Mouse (Mus musculus): ENCODE measurements around the gene Srsf12. TPM values are rescaled to one million over a fixed set of nuclear protein-coding genes. Genes with fewer than 3 reads are reported as not detected.

The Srsf12 gene
- polyA plus RNA-seq (2014; fragmentation: Nextera tagmentation; extraction: Ambion mirVana), result 3.4 and 3.6 TPM in 2 replicates

DNA sequence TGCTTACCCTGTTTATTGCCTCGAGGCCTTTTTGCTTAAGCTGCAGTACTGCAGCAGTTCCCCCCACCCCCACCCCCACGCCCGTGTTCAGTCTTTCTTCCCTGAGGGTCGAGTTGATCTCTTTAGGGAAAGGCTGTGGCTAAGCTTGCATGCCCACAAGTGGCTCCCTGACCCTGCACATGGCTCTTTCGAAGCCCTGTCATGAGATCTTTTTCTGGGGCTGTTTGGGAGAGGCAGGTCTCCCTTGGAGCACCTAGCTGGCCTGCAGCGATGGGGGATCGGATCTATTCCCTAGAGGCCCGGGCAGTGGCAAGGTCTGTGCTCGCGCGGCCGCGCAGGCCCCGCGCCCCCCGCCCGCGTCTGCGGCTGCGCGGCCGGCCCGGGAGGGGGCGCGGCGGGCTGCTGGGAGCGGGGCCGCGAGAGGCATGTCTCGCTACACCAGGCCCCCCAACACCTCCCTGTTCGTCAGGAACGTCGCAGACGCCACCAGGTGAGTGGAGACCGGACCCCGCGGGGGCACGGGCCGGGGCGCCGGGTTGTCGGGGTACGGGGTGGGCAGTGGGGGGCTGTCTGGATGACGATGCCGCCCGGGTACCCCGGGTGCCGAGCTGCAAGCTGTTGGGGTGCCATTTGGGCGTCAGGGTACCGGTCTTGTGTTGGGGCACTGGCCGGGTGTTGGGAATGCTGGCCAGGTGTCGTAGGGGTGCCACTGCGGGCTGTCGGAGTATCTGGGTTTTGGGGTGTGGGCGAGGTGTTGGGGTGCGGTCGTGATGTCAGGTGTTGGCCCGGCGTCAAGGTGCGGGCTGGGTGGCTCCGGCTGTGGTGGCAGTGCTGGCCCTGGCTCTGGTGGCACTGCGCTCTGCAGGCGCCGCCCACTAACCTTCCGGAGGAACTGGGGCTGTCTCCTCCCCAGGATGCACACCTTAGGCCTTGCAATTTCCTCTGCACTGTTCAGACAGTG lies at the start of gene Srsf12:
Srsf12 (plus strand) TSS at position 111 of the 961 bp plus-strand sequence.
- H3K36me3 ChIP-seq (ENCODE audit: insufficient read depth), result no peaks in the 10 kb centered on the region
- peak; percentile 83 for ATAC-seq (ENCODE audit: insufficient read depth)
- no peaks in the 10 kb centered on the region for H3K9me3 ChIP-seq (ENCODE audit: low read depth, low read length)
- DNase-seq, result peak; percentile 59
- H3K4me2 ChIP-seq, result peak within 1 kb of the TSS; percentile 99
- WGBS, result 2% methylated on average over 62 of the region's 65 CpGs
- H3K4me1 ChIP-seq (ENCODE audit: insufficient read depth), result no peaks in the 10 kb centered on the region
- no peak within 1 kb of the TSS for H3K27ac ChIP-seq (ENCODE audit: low read depth)
- H3K9ac ChIP-seq, result peak within 1 kb of the TSS; percentile 71
- peak within 1 kb of the TSS; percentile 64 for H3K4me3 ChIP-seq (ENCODE audit: low read depth, low read length)
- H3K27me3 ChIP-seq (ENCODE audit: insufficient read depth, low read length), result no peaks in the 10 kb centered on the region
- peak; percentile 16; the same call in 1 of the 2 replicates for TF ChIP-seq CTCF (IDR thresholded peaks at IDR 0.05; ENCODE audit: low read depth)

- Histone ChIP-seq H3K9me3 (ENCODE audit: low read depth, low read length) (no peaks in the 10 kb centered on the region), H3K4me1 (ENCODE audit: insufficient read depth) (no peaks in the 10 kb centered on the region), H3K27ac (ENCODE audit: low read depth) (no peak overlapping the region), H3K4me2 (no peak overlapping the region), H3K27me3 (ENCODE audit: insufficient read depth, low read length) (no peaks in the 10 kb centered on the region), H3K9ac (no peak overlapping the region), H3K4me3 (ENCODE audit: low read depth, low read length) (no peak overlapping the region), H3K36me3 (ENCODE audit: insufficient read depth) (no peaks in the 10 kb centered on the region)
- WGBS, result 71% methylated on average over 5 of the region's 5 CpGs
- DNase-seq (no peak), ATAC-seq (ENCODE audit: insufficient read depth) (no peak)
- no peak for TF ChIP-seq CTCF (IDR thresholded peaks at IDR 0.05; ENCODE audit: low read depth)
These were observed 25.3 kb upstream of the Srsf12 start for GRCm38 (mm10) chr4:33183477-33183876.

- no peaks in the 10 kb centered on the region for H3K27me3 ChIP-seq (ENCODE audit: insufficient read depth, low read length)
- peak overlapping the region; percentile 60 for H3K4me3 ChIP-seq (ENCODE audit: low read depth, low read length)
- no peaks in the 10 kb centered on the region for H3K4me1 ChIP-seq (ENCODE audit: insufficient read depth)
- H3K27ac ChIP-seq (ENCODE audit: low read depth), result no peak overlapping the region
- no peak overlapping the region for H3K9ac ChIP-seq
- H3K9me3 ChIP-seq (ENCODE audit: low read depth, low read length), result no peaks in the 10 kb centered on the region
- H3K36me3 ChIP-seq (ENCODE audit: insufficient read depth), result no peaks in the 10 kb centered on the region
- peak; percentile 83 for DNase-seq
- TF ChIP-seq CTCF (IDR thresholded peaks at IDR 0.05; ENCODE audit: low read depth), result peak; percentile 56
- H3K4me2 ChIP-seq, result peak overlapping the region; percentile 90
- no peak; the same call in 1 of the 2 replicates for ATAC-seq (ENCODE audit: insufficient read depth)
- 9% methylated on average over 9 of the region's 9 CpGs for WGBS
These were observed 20.6 kb upstream of the Srsf12 start for GRCm38 (mm10) chr4:33188164-33188563.

GRCm38 (mm10) chr4:33188781-33189734 lies 19.7 kb upstream of the Srsf12 start:
- Histone ChIP-seq H3K36me3 (ENCODE audit: insufficient read depth) (no peaks in the 10 kb centered on the region), H3K4me1 (ENCODE audit: insufficient read depth) (no peaks in the 10 kb centered on the region), H3K27ac (ENCODE audit: low read depth) (peak overlapping the region; percentile 84), H3K27me3 (ENCODE audit: insufficient read depth, low read length) (no peaks in the 10 kb centered on the region), H3K4me3 (ENCODE audit: low read depth, low read length) (peak overlapping the region; percentile 60), H3K9ac (peak overlapping the region; percentile 65), H3K9me3 (ENCODE audit: low read depth, low read length) (no peaks in the 10 kb centered on the region), H3K4me2 (peak overlapping the region; percentile 90)
- DNase-seq (peak; percentile 89), ATAC-seq (ENCODE audit: insufficient read depth) (peak; percentile 94)
- 0 out of 2 replicates have a peak, but pooled peaks have one; percentile 19 for TF ChIP-seq CTCF (IDR thresholded peaks at IDR 0.05; ENCODE audit: low read depth)
- under 1% methylated on average over 121 of the region's 123 CpGs for whole genome bisulfite sequencing

GRCm38 (mm10) chr4:33189735-33190036 lies 19.1 kb upstream of the Srsf12 start, which contains the start of gene Pm20d2:
Pm20d2 (minus strand) TSS chr4:33189737.
- ATAC-seq (ENCODE audit: insufficient read depth) (no peak), DNase-seq (no peak)
- TF ChIP-seq CTCF (IDR thresholded peaks at IDR 0.05; ENCODE audit: low read depth), result no peak
- H3K4me2 ChIP-seq, result peak within 1 kb of the TSS; percentile 90
- WGBS, result 13% methylated on average over 6 of the region's 6 CpGs
- H3K9ac ChIP-seq, result peak within 1 kb of the TSS; percentile 65
- H3K9me3 ChIP-seq (ENCODE audit: low read depth, low read length), result no peaks in the 10 kb centered on the region
- peak within 1 kb of the TSS; percentile 84 for H3K27ac ChIP-seq (ENCODE audit: low read depth)
- no peaks in the 10 kb centered on the region for H3K27me3 ChIP-seq (ENCODE audit: insufficient read depth, low read length)
- peak within 1 kb of the TSS; percentile 60 for H3K4me3 ChIP-seq (ENCODE audit: low read depth, low read length)
- H3K4me1 ChIP-seq (ENCODE audit: insufficient read depth), result no peaks in the 10 kb centered on the region
- H3K36me3 ChIP-seq (ENCODE audit: insufficient read depth), result no peaks in the 10 kb centered on the region

GRCm38 (mm10) chr4:33198117-33198516 lies 10.7 kb upstream of the Srsf12 start:
- H3K9me3 ChIP-seq (ENCODE audit: low read depth, low read length), result no peaks in the 10 kb centered on the region
- no peak for TF ChIP-seq CTCF (IDR thresholded peaks at IDR 0.05; ENCODE audit: low read depth)
- H3K36me3 ChIP-seq (ENCODE audit: insufficient read depth), result no peaks in the 10 kb centered on the region
- H3K27ac ChIP-seq (ENCODE audit: low read depth), result no peak overlapping the region
- WGBS, result 17% methylated on average over 2 of the region's 2 CpGs
- no peak overlapping the region for H3K4me3 ChIP-seq (ENCODE audit: low read depth, low read length)
- ATAC-seq (ENCODE audit: insufficient read depth) (no peak), DNase-seq (no peak)
- no peak overlapping the region for H3K4me2 ChIP-seq
- no peaks in the 10 kb centered on the region for H3K4me1 ChIP-seq (ENCODE audit: insufficient read depth)
- H3K27me3 ChIP-seq (ENCODE audit: insufficient read depth, low read length), result no peaks in the 10 kb centered on the region
- H3K9ac ChIP-seq, result no peak overlapping the region
